ENCODE assay signal across 19 mouse cellular contexts in genomic region chr10:95013213-95013915, GRCm38 (mm10).
DNase-seq lines count a peak whose midpoint lies in the region; ATAC-seq and TF ChIP-seq lines count a peak whose summit lies in the region.
"Had no signal": no experiment of that assay in that cellular context is flagged by ENCODE, and none has a peak within 500 bp of the region (broad histone marks: within the 10 kb centered on the region; RNA-seq: fewer than 3 reads in every experiment).

No protein-coding gene starts in this region.

- peak overlapping the region; percentile 25; the same call in 1 of the 2 replicates for H3K27ac ChIP-seq in embryonic facial prominence, embryonic 14.5 days (replicated peaks; ENCODE audit: low read depth, low read length)
- no peak overlapping the region for H3K27ac ChIP-seq in embryonic facial prominence, embryonic 10.5 days (replicated peaks)
- peak overlapping the region; percentile 64 for H3K27ac ChIP-seq in heart, adult 2 months
- H3K27ac ChIP-seq in embryonic facial prominence, embryonic 15.5 days (replicated peaks), result peak overlapping the region; percentile 55; the same call in 1 of the 2 replicates
- H3K27ac ChIP-seq: hindbrain, embryonic 12.5 days; left cerebral cortex, adult 2 months; liver, embryonic 12.5 days had no signal

- H3K9ac ChIP-seq in embryonic facial prominence, embryonic 14.5 days (ENCODE audit: low read depth, low read length), result no peak overlapping the region
- no peak overlapping the region for H3K9ac ChIP-seq in heart, adult 2 months (ENCODE audit: low read depth, low read length)
- H3K9ac ChIP-seq in embryonic facial prominence, embryonic 15.5 days, result no peak overlapping the region
- H3K9ac ChIP-seq: hindbrain, embryonic 12.5 days; liver, embryonic 12.5 days; lung, embryonic 14.5 days had no signal

- H3K27me3 ChIP-seq in embryonic facial prominence, embryonic 14.5 days (replicated peaks; ENCODE audit: control insufficient read depth, insufficient read depth, low read length), result no peaks in the 10 kb centered on the region
- no peaks in the 10 kb centered on the region for H3K27me3 ChIP-seq in embryonic facial prominence, embryonic 10.5 days (replicated peaks; ENCODE audit: low read depth, poor library complexity, severe bottlenecking)
- no peaks in the 10 kb centered on the region for H3K27me3 ChIP-seq in heart, adult 2 months (ENCODE audit: control insufficient read depth, insufficient read depth, low read length)
- H3K27me3 ChIP-seq in embryonic facial prominence, embryonic 15.5 days, result no peaks in the 10 kb centered on the region
- H3K27me3 ChIP-seq: hindbrain, embryonic 12.5 days; liver, embryonic 12.5 days; Patski had no signal

- TF ChIP-seq POLR2A in heart, adult 2 months (IDR thresholded peaks at IDR 0.05; ENCODE audit: insufficient read depth, low read depth, low read length), result no peak

- TF ChIP-seq CTCF in heart, adult 2 months (IDR thresholded peaks at IDR 0.05), result no peak

- H3K4me1 ChIP-seq in embryonic facial prominence, embryonic 14.5 days (ENCODE audit: control insufficient read depth, insufficient read depth, low read length), result no peaks in the 10 kb centered on the region
- no peaks in the 10 kb centered on the region for H3K4me1 ChIP-seq in embryonic facial prominence, embryonic 10.5 days
- peaks cover 5% of the 10 kb centered on the region for H3K4me1 ChIP-seq in heart, adult 2 months (ENCODE audit: control insufficient read depth, insufficient read depth, low read length)
- H3K4me1 ChIP-seq in embryonic facial prominence, embryonic 15.5 days, result no peaks in the 10 kb centered on the region
- H3K4me1 ChIP-seq: hindbrain, embryonic 12.5 days; liver, embryonic 12.5 days had no signal

- H3K79me2 ChIP-seq in heart, adult 2 months (replicated peaks; ENCODE audit: control insufficient read depth, insufficient read depth, low read length), result no peaks in the 10 kb centered on the region

- no peak for ATAC-seq in embryonic facial prominence, embryonic 14.5 days (ENCODE audit: low read depth)
- ATAC-seq in embryonic facial prominence, embryonic 15.5 days (ENCODE audit: insufficient number of reproducible peaks, low FRiP score, low TSS enrichment, low read depth), result no peak
- ATAC-seq: inflammation-experienced regulatory T-cells, adult 6 months; liver, embryonic 12.5 days; Patski had no signal

- no peak overlapping the region for H3K4me3 ChIP-seq in embryonic facial prominence, embryonic 14.5 days (ENCODE audit: low read depth, low read length)
- no peak overlapping the region for H3K4me3 ChIP-seq in embryonic facial prominence, embryonic 10.5 days
- H3K4me3 ChIP-seq in heart, adult 2 months, result no peak overlapping the region
- H3K4me3 ChIP-seq in embryonic facial prominence, embryonic 15.5 days (replicated peaks), result no peak overlapping the region
- H3K4me3 ChIP-seq: hindbrain, embryonic 12.5 days; left cerebral cortex, adult 2 months; liver, embryonic 12.5 days had no signal

- TF ChIP-seq EP300 in heart, adult 2 months (IDR thresholded peaks at IDR 0.05; ENCODE audit: insufficient read depth, low read depth, low read length), result no peak

- DNase-seq in embryonic facial prominence, embryonic 14.5 days (ENCODE audit: low spot score), result peak; percentile 61
- DNase-seq in embryonic facial prominence, embryonic 10.5 days (ENCODE audit: low spot score), result no peak
- no peak for DNase-seq in heart, adult 2 months
- DNase-seq in heart, postnatal 36 days, result no peak
- DNase-seq in heart, postnatal 10 days, result peak; percentile 20 to 41
- DNase-seq in heart, adult 8-10 months (ENCODE audit: low spot score), result no peak
- no peak for DNase-seq in layer of hippocampus, postnatal 25 days (ENCODE audit: extremely low spot score in 1 of 2, low spot score in 1 of 2)
- DNase-seq: embryo, embryonic 11 days; kidney, adult 9 months; kidney, postnatal 25 days; right cerebral cortex, postnatal 25 days; thymus, adult 2 months had no signal

- H3K4me2 ChIP-seq in embryonic facial prominence, embryonic 14.5 days (ENCODE audit: low read depth, low read length), result no peak overlapping the region
- H3K4me2 ChIP-seq in embryonic facial prominence, embryonic 15.5 days (replicated peaks), result no peak overlapping the region
- H3K4me2 ChIP-seq: hindbrain, embryonic 12.5 days; liver, embryonic 12.5 days; lung, embryonic 14.5 days had no signal

- WGBS in embryonic facial prominence, embryonic 14.5 days, result 80% methylated on average over 11 of the region's 11 CpGs
- WGBS in embryonic facial prominence, embryonic 10.5 days, result 88% methylated on average over 11 of the region's 11 CpGs
- WGBS in heart, adult 2 months, result 63% methylated on average over 11 of the region's 11 CpGs
- WGBS in embryonic facial prominence, embryonic 15.5 days, result 85% methylated on average over 11 of the region's 11 CpGs

- H3K36me3 ChIP-seq in embryonic facial prominence, embryonic 14.5 days (ENCODE audit: control insufficient read depth, insufficient read depth, low read length), result no peaks in the 10 kb centered on the region
- H3K36me3 ChIP-seq in embryonic facial prominence, embryonic 10.5 days (replicated peaks), result no peaks in the 10 kb centered on the region
- 0 out of 2 replicates have a peak, but pooled peaks cover 2% of the 10 kb centered on the region for H3K36me3 ChIP-seq in heart, adult 2 months (ENCODE audit: control insufficient read depth, insufficient read depth, low read length)
- no peaks in the 10 kb centered on the region for H3K36me3 ChIP-seq in embryonic facial prominence, embryonic 15.5 days
- H3K36me3 ChIP-seq: hindbrain, embryonic 12.5 days; liver, embryonic 12.5 days had no signal

- no peaks in the 10 kb centered on the region for H3K9me3 ChIP-seq in embryonic facial prominence, embryonic 14.5 days (ENCODE audit: control insufficient read depth, low read length)
- no peaks in the 10 kb centered on the region for H3K9me3 ChIP-seq in embryonic facial prominence, embryonic 10.5 days
- no peaks in the 10 kb centered on the region for H3K9me3 ChIP-seq in embryonic facial prominence, embryonic 15.5 days (replicated peaks)
- H3K9me3 ChIP-seq: hindbrain, embryonic 12.5 days; liver, embryonic 12.5 days had no signal

- intact Hi-C loops in heart, adult 2 months (cut with DNase I), result no loop called here
- intact Hi-C loops in heart, postnatal 36 days (cut with DNase I), result no loop called here
- intact Hi-C loops in heart, postnatal 10 days (cut with DNase I), result no loop called here

Comparison
In these comparisons a context has a peak if more than half of its experiments do, and no peak if none do; other contexts are left out.
1. DNase-seq: peak in embryonic facial prominence, embryonic 14.5 days (single experiment) and heart, postnatal 10 days (2 of 2); none in embryonic facial prominence, embryonic 10.5 days (single experiment), heart, adult 2 months (0 of 2), heart, postnatal 36 days (0 of 2), heart, adult 8-10 months (single experiment) and layer of hippocampus, postnatal 25 days (0 of 2).